In genomic region chr3:97157308-97157707, GRCm38 (mm10) we compare ENCODE assay signal across 7 mouse cellular contexts. TPM values are rescaled to one million over a fixed set of nuclear protein-coding genes. Genes with fewer than 3 reads are reported as not detected.
DNase-seq lines count a peak whose midpoint lies in the region; ATAC-seq and TF ChIP-seq lines count a peak whose summit lies in the region.

No protein-coding gene starts in this region.

- no peaks in the 10 kb centered on the region for H3K9me3 ChIP-seq in heart, embryonic 11.5 days (replicated peaks; ENCODE audit: control insufficient read depth, low read length)
- no peaks in the 10 kb centered on the region for H3K9me3 ChIP-seq in heart, embryonic 10.5 days
- no peaks in the 10 kb centered on the region for H3K9me3 ChIP-seq in lung, embryonic 15.5 days
- H3K9me3 ChIP-seq in lung, postnatal 0 days (ENCODE audit: low read length), result no peaks in the 10 kb centered on the region
- no peaks in the 10 kb centered on the region for H3K9me3 ChIP-seq in MEL (replicated peaks; ENCODE audit: insufficient read depth, low read length)

- ATAC-seq in heart, embryonic 11.5 days (replicated peaks; ENCODE audit: insufficient number of reproducible peaks, low FRiP score, low TSS enrichment), result no peak
- no peak for ATAC-seq in lung, embryonic 15.5 days (ENCODE audit: borderline replicate concordance, extremely low read depth, low FRiP score, low TSS enrichment)
- ATAC-seq in lung, postnatal 0 days, result no peak

- peak overlapping the region; percentile 93; the same call in 1 of the 2 replicates for H3K4me2 ChIP-seq in heart, embryonic 11.5 days
- H3K4me2 ChIP-seq in lung, embryonic 15.5 days, result no peak overlapping the region
- no peak overlapping the region for H3K4me2 ChIP-seq in lung, postnatal 0 days (replicated peaks; ENCODE audit: low read depth, low read length)

- H3K9ac ChIP-seq in heart, embryonic 11.5 days (ENCODE audit: low read depth, low read length), result no peak overlapping the region
- no peak overlapping the region for H3K9ac ChIP-seq in lung, embryonic 15.5 days
- H3K9ac ChIP-seq in lung, postnatal 0 days (replicated peaks; ENCODE audit: low read depth), result no peak overlapping the region
- peak overlapping the region; percentile 68 for H3K9ac ChIP-seq in MEL (ENCODE audit: control insufficient read depth, low read depth, low read length, poor library complexity, severe bottlenecking)

- H3K4me3 ChIP-seq in heart, embryonic 11.5 days (ENCODE audit: low read depth, low read length), result no peak overlapping the region; the same call in 1 of the 2 replicates
- H3K4me3 ChIP-seq in heart, embryonic 10.5 days, result no peak overlapping the region
- H3K4me3 ChIP-seq in lung, embryonic 15.5 days, result peak overlapping the region; percentile 73; the same call in 1 of the 2 replicates
- H3K4me3 ChIP-seq in lung, postnatal 0 days (ENCODE audit: low read depth, low read length), result no peak overlapping the region
- H3K4me3 ChIP-seq in MEL (ENCODE audit: control insufficient read depth in 1 of 2, insufficient read depth in 1 of 2, low read depth in 2 of 2, low read length in 2 of 2), result peak overlapping the region; percentile 32 to 70

- no peak for TF ChIP-seq RAD21 in MEL (IDR thresholded peaks at IDR 0.05; ENCODE audit: low read depth, low read length)

- 79% methylated on average over 1 of the region's 1 CpGs for WGBS in heart, embryonic 11.5 days (ENCODE audit: insufficient replicate concordance)
- 79% methylated on average over 1 of the region's 1 CpGs for WGBS in heart, embryonic 10.5 days
- 76% methylated on average over 1 of the region's 1 CpGs for WGBS in lung, embryonic 15.5 days
- 85% methylated on average over 1 of the region's 1 CpGs for WGBS in lung, postnatal 0 days

- TF ChIP-seq POLR2A in MEL (IDR thresholded peaks at IDR 0.05; ENCODE audit: control insufficient read depth in 1 of 2, insufficient read depth in 1 of 2, low read depth in 1 of 2, low read length in 2 of 2, poor library complexity in 1 of 2), result no peak

- H3K36me3 ChIP-seq in heart, embryonic 11.5 days (ENCODE audit: control insufficient read depth, insufficient read depth, low read length), result no peaks in the 10 kb centered on the region
- H3K36me3 ChIP-seq in heart, embryonic 10.5 days, result no peaks in the 10 kb centered on the region
- H3K36me3 ChIP-seq in lung, embryonic 15.5 days, result no peaks in the 10 kb centered on the region
- no peaks in the 10 kb centered on the region for H3K36me3 ChIP-seq in lung, postnatal 0 days (ENCODE audit: insufficient read depth, low read length)
- H3K36me3 ChIP-seq in MEL (ENCODE audit: control insufficient read depth in 1 of 2, insufficient read depth in 2 of 2, low read length in 2 of 2), result peaks cover 0 to 17% of the 10 kb centered on the region in 2 experiments; a peak in 2 of 4 replicates

- H3K4me1 ChIP-seq in heart, embryonic 11.5 days (ENCODE audit: control insufficient read depth, insufficient read depth, low read length), result peaks cover 8% of the 10 kb centered on the region; the same call in 1 of the 2 replicates
- H3K4me1 ChIP-seq in heart, embryonic 10.5 days, result peaks cover 14% of the 10 kb centered on the region
- peaks cover 19% of the 10 kb centered on the region for H3K4me1 ChIP-seq in lung, embryonic 15.5 days
- H3K4me1 ChIP-seq in lung, postnatal 0 days (ENCODE audit: insufficient read depth, low read depth, low read length), result peaks cover 9% of the 10 kb centered on the region; the same call in 1 of the 2 replicates
- H3K4me1 ChIP-seq in MEL (ENCODE audit: control insufficient read depth in 1 of 2, insufficient read depth in 2 of 2, low read length in 2 of 2), result peaks cover 4 to 16% of the 10 kb centered on the region in 2 experiments

- H3K27ac ChIP-seq in heart, embryonic 11.5 days (ENCODE audit: low read depth, low read length), result no peak overlapping the region
- H3K27ac ChIP-seq in heart, embryonic 10.5 days, result no peak overlapping the region
- no peak overlapping the region for H3K27ac ChIP-seq in lung, embryonic 15.5 days
- no peak overlapping the region for H3K27ac ChIP-seq in lung, postnatal 0 days (ENCODE audit: low read length)
- H3K27ac ChIP-seq in MEL (ENCODE audit: control insufficient read depth, low read depth, low read length), result peak overlapping the region; percentile 34; the same call in 1 of the 2 replicates

- no peak for DNase-seq in heart, embryonic 10.5 days (ENCODE audit: low spot score)
- no peak for DNase-seq in lung, postnatal 0 days (ENCODE audit: low spot score)
- peak; percentile 91 for DNase-seq in MEL (ENCODE audit: low read depth, low spot score)
- DNase-seq in mesoderm, embryonic 11.5 days (ENCODE audit: low read depth, low spot score), result peak; percentile 1
- no peak for DNase-seq in left cerebral cortex, adult 8-10 months (ENCODE audit: low spot score in 2 of 2)

- no peak for TF ChIP-seq CTCF in lung, postnatal 0 days (IDR thresholded peaks at IDR 0.05)
- no peak for TF ChIP-seq CTCF in MEL (IDR thresholded peaks at IDR 0.05 in 2 of 3, conservative IDR thresholded peaks at IDR 0.05 in 1 of 3; ENCODE audit: control insufficient read depth in 1 of 3, insufficient read depth in 1 of 3, low read depth in 2 of 3, low read length in 3 of 3, poor library complexity in 1 of 3, severe bottlenecking in 1 of 3)

- no peak for TF ChIP-seq EP300 in lung, postnatal 0 days (IDR thresholded peaks at IDR 0.05)
- TF ChIP-seq EP300 in MEL (IDR thresholded peaks at IDR 0.05; ENCODE audit: low read depth in 1 of 2, low read length in 2 of 2), result no peak

- peaks cover 18% of the 10 kb centered on the region for H3K79me2 ChIP-seq in MEL (ENCODE audit: control insufficient read depth, insufficient read depth, low read length, poor library complexity)

- no peaks in the 10 kb centered on the region for H3K27me3 ChIP-seq in heart, embryonic 11.5 days (ENCODE audit: control insufficient read depth, insufficient read depth, low read length)
- H3K27me3 ChIP-seq in heart, embryonic 10.5 days (ENCODE audit: insufficient read depth, poor library complexity, severe bottlenecking), result no peaks in the 10 kb centered on the region
- no peaks in the 10 kb centered on the region for H3K27me3 ChIP-seq in lung, embryonic 15.5 days
- no peaks in the 10 kb centered on the region for H3K27me3 ChIP-seq in lung, postnatal 0 days (replicated peaks; ENCODE audit: insufficient read depth, low read length)
- H3K27me3 ChIP-seq in MEL (ENCODE audit: control insufficient read depth in 1 of 2, insufficient read depth in 2 of 2, low read length in 2 of 2), result no peaks in the 10 kb centered on the region

TF ChIP-seq in MEL, 35 proteins besides CTCF, POLR2A, EP300 and RAD21:
- TF ChIP-seq JUND (IDR thresholded peaks at IDR 0.05; ENCODE audit: low read depth, low read length) (0 out of 2 replicates have a peak, but pooled peaks have one; percentile 10), TBP (IDR thresholded peaks at IDR 0.05; ENCODE audit: low read depth, low read length) (peak; percentile 61), TCF12 (IDR thresholded peaks at IDR 0.05; ENCODE audit: low read depth, low read length) (0 out of 2 replicates have a peak, but pooled peaks have one; percentile 2), MAX (IDR thresholded peaks at IDR 0.05; ENCODE audit: low read length) (no peak), MYB (IDR thresholded peaks at IDR 0.05; ENCODE audit: low read depth, low read length) (no peak), ZC3H11A (IDR thresholded peaks at IDR 0.05; ENCODE audit: low read depth, low read length) (no peak)

RNA-seq across cellular contexts. Expression of gene Acp6, which starts 1.3 kb away (rescaled TPM):
- polyA plus RNA-seq in heart, embryonic 11.5 days (2014; fragmentation: Nextera tagmentation; extraction: Ambion mirVana), result 54.0 and 59.2 TPM in 2 replicates
- polyA plus RNA-seq in heart, embryonic 10.5 days (2016; fragmentation: Nextera tagmentation; extraction: Ambion mirVana), result 54.0 and 66.9 TPM in 2 replicates
- 48.7 and 52.0 TPM in 2 replicates for polyA plus RNA-seq in lung, embryonic 15.5 days (2015; fragmentation: Nextera tagmentation; extraction: Ambion mirVana)
- polyA plus RNA-seq in lung, postnatal 0 days (2015; fragmentation: Nextera tagmentation; extraction: Ambion mirVana), result 37.2 and 40.4 TPM in 2 replicates
- total RNA-seq in MEL (2012; rRNA removed), result 27.7 and 34.4 TPM in 2 replicates
- polyA plus RNA-seq in MEL (2012; ENCODE audit: insufficient read depth in 1 of 2, insufficient read length in 2 of 2, low read depth in 1 of 2, low replicate concordance in 2 of 2, missing spikeins in 1 of 2), result 10 to 100 TPM in 1 of 2 experiments, not detected in 1; 66.9 TPM
- total RNA-seq in left cerebral cortex, adult 8-10 months (2022), result 10 to 100 TPM; 23.2 to 35.5 (median 27.6) TPM

Comparison
In these comparisons a context has a peak if more than half of its experiments do, and no peak if none do; other contexts are left out.
1. H3K4me3 ChIP-seq: peak in lung, embryonic 15.5 days (single experiment) and MEL (2 of 2); none in heart, embryonic 11.5 days (single experiment), heart, embryonic 10.5 days (single experiment) and lung, postnatal 0 days (single experiment).
2. DNase-seq: peak in MEL (single experiment) and mesoderm, embryonic 11.5 days (single experiment); none in heart, embryonic 10.5 days (single experiment), lung, postnatal 0 days (single experiment) and left cerebral cortex, adult 8-10 months (0 of 2).